10 mouse cellular contexts compared by ENCODE assay signal in the genomic region with DNA sequence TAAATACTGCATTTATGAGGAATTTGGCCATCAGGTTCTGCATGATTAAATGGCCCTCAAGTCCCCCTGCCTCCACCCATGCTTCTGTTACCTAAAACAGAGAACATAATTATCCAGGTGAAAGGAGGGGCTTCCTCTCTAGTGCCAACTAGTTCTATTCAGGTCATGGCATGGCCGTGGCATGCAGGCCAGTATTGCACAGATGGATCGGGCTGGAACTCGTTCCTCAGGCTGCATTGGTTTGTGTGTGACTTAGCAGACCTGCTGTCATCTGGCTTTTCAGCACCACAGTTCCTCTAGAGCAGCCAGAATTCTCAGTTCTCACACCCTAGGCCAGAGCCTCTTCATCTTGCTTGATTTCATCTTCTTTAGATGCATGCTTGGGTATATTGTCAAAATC.
A peak's percentile ranks its signal among the peaks of the same experiment; 100 is the strongest.
DNase-seq lines count a peak whose midpoint lies in the region; ATAC-seq and TF ChIP-seq lines count a peak whose summit lies in the region.
"Had no signal": no experiment of that assay in that cellular context is flagged by ENCODE, and none has a peak within 500 bp of the region (broad histone marks: within the 10 kb centered on the region; RNA-seq: fewer than 3 reads in every experiment).

No protein-coding gene starts in this region.

- no peaks in the 10 kb centered on the region for H3K9me3 ChIP-seq in heart, postnatal 0 days (replicated peaks; ENCODE audit: control insufficient read depth, low read length)
- H3K9me3 ChIP-seq in heart, embryonic 11.5 days (replicated peaks; ENCODE audit: control insufficient read depth, low read length) = no peaks in the 10 kb centered on the region
- H3K9me3 ChIP-seq in neural tube, embryonic 13.5 days = no peaks in the 10 kb centered on the region
- H3K9me3 ChIP-seq in hindbrain, embryonic 14.5 days (ENCODE audit: control insufficient read depth, low read length) = no peaks in the 10 kb centered on the region
- H3K9me3 ChIP-seq in stomach, embryonic 14.5 days (ENCODE audit: control insufficient read depth, low read depth, low read length) = no peaks in the 10 kb centered on the region
- no peaks in the 10 kb centered on the region for H3K9me3 ChIP-seq in midbrain, embryonic 14.5 days (ENCODE audit: control insufficient read depth, low read length)

- TF ChIP-seq EP300 in heart, postnatal 0 days (IDR thresholded peaks at IDR 0.05; ENCODE audit: low read depth) = no peak

- no peak overlapping the region for H3K9ac ChIP-seq in heart, postnatal 0 days (replicated peaks; ENCODE audit: low read depth, low read length)
- H3K9ac ChIP-seq in heart, embryonic 11.5 days (ENCODE audit: low read depth, low read length) = no peak overlapping the region
- H3K9ac ChIP-seq in neural tube, embryonic 13.5 days = no peak overlapping the region
- no peak overlapping the region for H3K9ac ChIP-seq in hindbrain, embryonic 14.5 days
- H3K9ac ChIP-seq in stomach, embryonic 14.5 days (replicated peaks; ENCODE audit: low read depth, low read length) = no peak overlapping the region
- no peak overlapping the region for H3K9ac ChIP-seq in midbrain, embryonic 14.5 days (replicated peaks; ENCODE audit: low read length)
- H3K9ac ChIP-seq: forebrain, postnatal 0 days had no signal

- TF ChIP-seq CTCF in heart, postnatal 0 days (IDR thresholded peaks at IDR 0.05; ENCODE audit: low read depth) = no peak

- peak overlapping the region; percentile 85 for H3K27ac ChIP-seq in heart, postnatal 0 days (ENCODE audit: low read depth)
- H3K27ac ChIP-seq in heart, embryonic 11.5 days (ENCODE audit: low read depth, low read length) = no peak overlapping the region
- peak overlapping the region; percentile 57 for H3K27ac ChIP-seq in neural tube, embryonic 13.5 days (replicated peaks)
- H3K27ac ChIP-seq in hindbrain, embryonic 14.5 days = peak overlapping the region; percentile 70
- peak overlapping the region; percentile 79 for H3K27ac ChIP-seq in stomach, embryonic 14.5 days (ENCODE audit: low read length)
- no peak overlapping the region for H3K27ac ChIP-seq in midbrain, embryonic 14.5 days (replicated peaks; ENCODE audit: low read depth, low read length)

- no peak for DNase-seq in heart, postnatal 0 days (ENCODE audit: low spot score)
- DNase-seq in neural tube, embryonic 10.5 days (ENCODE audit: extremely low spot score, low spot score) = no peak
- no peak for DNase-seq in hindbrain, embryonic 14.5 days (ENCODE audit: low spot score)
- no peak for DNase-seq in midbrain, embryonic 14.5 days
- no peak for DNase-seq in frontal cortex, postnatal 14 days (ENCODE audit: low spot score in 2 of 2)
- DNase-seq: forebrain, postnatal 0 days had no signal

- H3K4me1 ChIP-seq in heart, postnatal 0 days (ENCODE audit: control insufficient read depth, insufficient read depth) = peaks cover 53% of the 10 kb centered on the region
- H3K4me1 ChIP-seq in heart, embryonic 11.5 days (ENCODE audit: control insufficient read depth, insufficient read depth, low read length) = peaks cover 13% of the 10 kb centered on the region
- H3K4me1 ChIP-seq in neural tube, embryonic 13.5 days (replicated peaks) = peaks cover 22% of the 10 kb centered on the region
- H3K4me1 ChIP-seq in hindbrain, embryonic 14.5 days (replicated peaks; ENCODE audit: control insufficient read depth, insufficient read depth, low read length) = peaks cover 15% of the 10 kb centered on the region; the same call in 1 of the 2 replicates
- H3K4me1 ChIP-seq in stomach, embryonic 14.5 days (ENCODE audit: control insufficient read depth, insufficient read depth, low read length) = peaks cover 16% of the 10 kb centered on the region
- peaks cover 11% of the 10 kb centered on the region for H3K4me1 ChIP-seq in midbrain, embryonic 14.5 days (ENCODE audit: control insufficient read depth, insufficient read depth, low read length)

- H3K36me3 ChIP-seq in heart, postnatal 0 days (replicated peaks; ENCODE audit: control insufficient read depth, insufficient read depth, low read length) = no peaks in the 10 kb centered on the region
- H3K36me3 ChIP-seq in heart, embryonic 11.5 days (ENCODE audit: control insufficient read depth, insufficient read depth, low read length) = no peaks in the 10 kb centered on the region
- H3K36me3 ChIP-seq in neural tube, embryonic 13.5 days = no peaks in the 10 kb centered on the region
- H3K36me3 ChIP-seq in hindbrain, embryonic 14.5 days (replicated peaks; ENCODE audit: control insufficient read depth, insufficient read depth) = no peaks in the 10 kb centered on the region
- no peaks in the 10 kb centered on the region for H3K36me3 ChIP-seq in stomach, embryonic 14.5 days (ENCODE audit: control insufficient read depth, insufficient read depth, low read length)
- H3K36me3 ChIP-seq in midbrain, embryonic 14.5 days (ENCODE audit: control insufficient read depth, insufficient read depth, low read length) = no peaks in the 10 kb centered on the region

- no peak overlapping the region for H3K4me3 ChIP-seq in heart, postnatal 0 days (ENCODE audit: low read depth, low read length)
- H3K4me3 ChIP-seq in heart, embryonic 11.5 days (ENCODE audit: low read depth, low read length) = no peak overlapping the region
- H3K4me3 ChIP-seq in neural tube, embryonic 13.5 days = no peak overlapping the region
- no peak overlapping the region for H3K4me3 ChIP-seq in hindbrain, embryonic 14.5 days (replicated peaks; ENCODE audit: low read length)
- no peak overlapping the region for H3K4me3 ChIP-seq in stomach, embryonic 14.5 days (ENCODE audit: low read depth, low read length)
- H3K4me3 ChIP-seq in midbrain, embryonic 14.5 days (replicated peaks; ENCODE audit: low read depth, low read length) = no peak overlapping the region

- H3K4me2 ChIP-seq in heart, postnatal 0 days (ENCODE audit: low read depth, low read length) = no peak overlapping the region
- no peak overlapping the region for H3K4me2 ChIP-seq in heart, embryonic 11.5 days
- no peak overlapping the region for H3K4me2 ChIP-seq in neural tube, embryonic 13.5 days
- no peak overlapping the region for H3K4me2 ChIP-seq in hindbrain, embryonic 14.5 days (replicated peaks)
- no peak overlapping the region for H3K4me2 ChIP-seq in stomach, embryonic 14.5 days (replicated peaks; ENCODE audit: low read depth, low read length)
- no peak overlapping the region for H3K4me2 ChIP-seq in midbrain, embryonic 14.5 days (ENCODE audit: low read length)

- no peaks in the 10 kb centered on the region for H3K27me3 ChIP-seq in heart, postnatal 0 days (ENCODE audit: control insufficient read depth, insufficient read depth, low read length)
- H3K27me3 ChIP-seq in heart, embryonic 11.5 days (ENCODE audit: control insufficient read depth, insufficient read depth, low read length) = no peaks in the 10 kb centered on the region
- no peaks in the 10 kb centered on the region for H3K27me3 ChIP-seq in neural tube, embryonic 13.5 days
- H3K27me3 ChIP-seq in hindbrain, embryonic 14.5 days (ENCODE audit: control insufficient read depth, insufficient read depth, low read length) = no peaks in the 10 kb centered on the region
- H3K27me3 ChIP-seq in stomach, embryonic 14.5 days (ENCODE audit: control insufficient read depth, insufficient read depth, low read length) = no peaks in the 10 kb centered on the region
- no peaks in the 10 kb centered on the region for H3K27me3 ChIP-seq in midbrain, embryonic 14.5 days (ENCODE audit: control insufficient read depth, insufficient read depth, low read length)
- H3K27me3 ChIP-seq: CH12.LX had no signal

- WGBS in heart, postnatal 0 days = 38% methylated on average over 3 of the region's 3 CpGs
- WGBS in heart, embryonic 11.5 days (ENCODE audit: insufficient replicate concordance) = 65% methylated on average over 3 of the region's 3 CpGs
- WGBS in neural tube, embryonic 13.5 days = 87% methylated on average over 3 of the region's 3 CpGs
- WGBS in hindbrain, embryonic 14.5 days = 87% methylated on average over 3 of the region's 3 CpGs
- 50% methylated on average over 3 of the region's 3 CpGs for WGBS in stomach, embryonic 14.5 days
- WGBS in midbrain, embryonic 14.5 days = 75% methylated on average over 3 of the region's 3 CpGs

- ATAC-seq in heart, postnatal 0 days (ENCODE audit: insufficient read depth, low read depth) = no peak
- ATAC-seq in heart, embryonic 11.5 days (replicated peaks; ENCODE audit: insufficient number of reproducible peaks, low FRiP score, low TSS enrichment) = no peak
- ATAC-seq in neural tube, embryonic 13.5 days (ENCODE audit: low read depth) = no peak
- ATAC-seq in hindbrain, embryonic 14.5 days (ENCODE audit: low FRiP score) = no peak
- no peak for ATAC-seq in stomach, embryonic 14.5 days (ENCODE audit: insufficient number of reproducible peaks, insufficient read depth, low FRiP score, low read depth)
- no peak for ATAC-seq in midbrain, embryonic 14.5 days (ENCODE audit: low FRiP score, low TSS enrichment)
- ATAC-seq: forebrain, postnatal 0 days had no signal

Comparison
In these comparisons a context has a peak if more than half of its experiments do, and no peak if none do; other contexts are left out.
1. H3K27ac ChIP-seq: peak in heart, postnatal 0 days (single experiment), neural tube, embryonic 13.5 days (single experiment), hindbrain, embryonic 14.5 days (single experiment) and stomach, embryonic 14.5 days (single experiment); none in heart, embryonic 11.5 days (single experiment) and midbrain, embryonic 14.5 days (single experiment).